Mouse (Mus musculus) heart, adult 2 months (tissue): ENCODE data around the gene Zfp423. TPM values are rescaled to one million over a fixed set of nuclear protein-coding genes. Genes with fewer than 3 reads are reported as not detected.
A peak's percentile ranks its signal among the peaks of the same experiment; 100 is the strongest.

Source experiments
- DNase-seq, 2 experiments: peaks; one replicate each; pipeline ENCODE4 v3.0.0; 2021
- H3K27ac ChIP-seq: fragments of 200-600 bp; 2 replicates; pipeline ENCODE4 v1.8.1; 2022
- H3K27me3 ChIP-seq: fragments of 200-500 bp; 2 replicates; pipeline ENCODE4 v1.6.1; 2012; ENCODE audit warnings: mild to moderate bottlenecking, low read length, inconsistent platforms, mixed read lengths; ENCODE audit not compliant: control insufficient read depth, insufficient read depth
- H3K36me3 ChIP-seq: fragments of 200-500 bp; 2 replicates; pipeline ENCODE4 v1.6.1; 2012; ENCODE audit warnings: low read length, inconsistent platforms; ENCODE audit not compliant: control insufficient read depth, insufficient read depth
- H3K4me1 ChIP-seq: fragments of 200-500 bp; 2 replicates; pipeline ENCODE4 v1.6.1; 2011; ENCODE audit warnings: low read length; ENCODE audit not compliant: control insufficient read depth, insufficient read depth
- H3K4me3 ChIP-seq: fragments of 200-600 bp; 2 replicates; pipeline ENCODE4 v1.8.1; 2022
- H3K79me2 ChIP-seq: fragments of 200-500 bp; replicated peaks from 2 replicates; pipeline ENCODE4 v1.6.1; 2012; ENCODE audit warnings: mild to moderate bottlenecking, inconsistent platforms, low read length, moderate library complexity, mixed read lengths; ENCODE audit not compliant: control insufficient read depth, insufficient read depth
- H3K9ac ChIP-seq: fragments of 200-500 bp; 2 replicates; pipeline ENCODE4 v1.6.1; 2012; ENCODE audit warnings: low read depth, mild to moderate bottlenecking, control low read depth, inconsistent platforms, low read length, mixed read lengths
- CTCF ChIP-seq: fragments of 200-600 bp; IDR thresholded peaks from 2 replicates; pipeline ENCODE4 v1.8.1; 2022; ENCODE audit warnings: antibody characterized with exemption, mild to moderate bottlenecking, moderate library complexity
- EP300 ChIP-seq: fragments of 200-500 bp; IDR thresholded peaks from 2 replicates; pipeline ENCODE4 v1.6.1; 2011; ENCODE audit warnings: low read depth, low read length, control low read depth; ENCODE audit not compliant: insufficient read depth
- POLR2A ChIP-seq: fragments of 200-500 bp; IDR thresholded peaks from 2 replicates; pipeline ENCODE4 v1.6.1; 2011; ENCODE audit warnings: mild to moderate bottlenecking, low read depth, low read length, control low read depth; ENCODE audit not compliant: insufficient read depth
- WGBS: fragments of 180-500 bp; shearing (Covaris S2); methylation state at CpG from one replicate; pipeline ENCODE4 v1.1.7; 2018; 5-methylcytosine and 5-hydroxymethylcytosine counted together
- intact Hi-C: fragments of 180-260 bp; cut with DNase I; formaldehyde crosslinking; loops from one replicate; pipeline ENCODE4 v1.15.1; 2025
- polyA plus RNA-seq: library from polyadenylated mRNA; depleted of rRNA; stranded (reverse); fragments of >200 nt; gene quantifications from 2 replicates; pipeline ENCODE4 v1.2.3, GENCODE M21; 2012
- total RNA-seq, 2 experiments: library from RNA; stranded (reverse); gene quantifications; 2 replicates each; pipeline ENCODE4 v1.2.3; 2021

Zfp423 gene
- total and polyA plus RNA-seq, 3 experiments: 4.3 to 5.3 (median 4.8) TPM

GRCm38 (mm10) chr8:87702051-87702521 is 257.3 kb downstream of the Zfp423 start:
- Histone ChIP-seq H3K9ac (no peak overlapping the region), H3K36me3 (no peaks in the 10 kb centered on the region), H3K27me3 (no peaks in the 10 kb centered on the region), H3K4me1 (peaks cover 4% of the 10 kb centered on the region), H3K79me2 (no peaks in the 10 kb centered on the region), H3K27ac (no peak overlapping the region), H3K4me3 (no peak overlapping the region)
- WGBS: 51% methylated on average over 8 of the region's 8 CpGs
- intact Hi-C loops: no loop called here
- no peak for TF ChIP-seq EP300
- peak; percentile 32 to 48 for DNase-seq

GRCm38 (mm10) chr8:87701583-87701982 is 257.8 kb downstream of the Zfp423 start:
- TF ChIP-seq EP300: no peak
- TF ChIP-seq POLR2A: no peak
- TF ChIP-seq CTCF: no peak
- Histone ChIP-seq H3K4me1 (peaks cover 4% of the 10 kb centered on the region), H3K27ac (no peak overlapping the region), H3K36me3 (no peaks in the 10 kb centered on the region), H3K79me2 (no peaks in the 10 kb centered on the region), H3K9ac (no peak overlapping the region), H3K4me3 (no peak overlapping the region), H3K27me3 (no peaks in the 10 kb centered on the region)
- intact Hi-C loops: no loop called here
- DNase-seq: no peak
- WGBS: 55% methylated on average over 4 of the region's 4 CpGs

GRCm38 (mm10) chr8:87700321-87700720 is 259.1 kb downstream of the Zfp423 start:
- TF ChIP-seq CTCF (no peak), POLR2A (no peak), EP300 (no peak)
- no peak overlapping the region for H3K4me3 ChIP-seq
- H3K27ac ChIP-seq: no peak overlapping the region
- WGBS: 46% methylated on average over 12 of the region's 12 CpGs
- DNase-seq: peak in 1 of 2 experiments; percentile 28
- H3K9ac ChIP-seq: no peak overlapping the region
- peaks cover 4% of the 10 kb centered on the region for H3K4me1 ChIP-seq
- no peaks in the 10 kb centered on the region for H3K36me3 ChIP-seq
- no peaks in the 10 kb centered on the region for H3K27me3 ChIP-seq
- intact Hi-C loops: no loop called here
- no peaks in the 10 kb centered on the region for H3K79me2 ChIP-seq

- Histone ChIP-seq H3K36me3 (no peaks in the 10 kb centered on the region), H3K9ac (no peak overlapping the region), H3K4me1 (peaks cover 5% of the 10 kb centered on the region), H3K79me2 (no peaks in the 10 kb centered on the region), H3K27ac (no peak overlapping the region), H3K4me3 (no peak overlapping the region), H3K27me3 (no peaks in the 10 kb centered on the region)
- TF ChIP-seq EP300 (no peak), CTCF (no peak)
- intact Hi-C loops: no loop called here
- no peak for DNase-seq
- WGBS: 68% methylated on average over 9 of the region's 9 CpGs
These were observed 262.3 kb downstream of the Zfp423 start for GRCm38 (mm10) chr8:87697127-87697526.

- 60% methylated on average over 4 of the region's 4 CpGs for WGBS
- intact Hi-C loops: no loop called here
- H3K4me3 ChIP-seq: no peak overlapping the region
- no peak overlapping the region for H3K27ac ChIP-seq
- peaks cover 2% of the 10 kb centered on the region; the same call in 1 of the 2 replicates for H3K4me1 ChIP-seq
- H3K79me2 ChIP-seq: no peaks in the 10 kb centered on the region
- no peaks in the 10 kb centered on the region for H3K36me3 ChIP-seq
- H3K9ac ChIP-seq: no peak overlapping the region
- no peak for TF ChIP-seq POLR2A
- no peak for TF ChIP-seq EP300
- TF ChIP-seq CTCF: no peak
- no peak for DNase-seq
- no peaks in the 10 kb centered on the region for H3K27me3 ChIP-seq
These were observed 265.7 kb downstream of the Zfp423 start for GRCm38 (mm10) chr8:87693741-87694140.

GRCm38 (mm10) chr8:87690100-87691095 is 269.0 kb downstream of the Zfp423 start:
- no peaks in the 10 kb centered on the region for H3K79me2 ChIP-seq
- H3K4me1 ChIP-seq: peaks cover 2% of the 10 kb centered on the region; the same call in 1 of the 2 replicates
- H3K36me3 ChIP-seq: no peaks in the 10 kb centered on the region
- intact Hi-C loops: no loop called here
- H3K9ac ChIP-seq: no peak overlapping the region
- H3K4me3 ChIP-seq: no peak overlapping the region
- 35% methylated on average over 28 of the region's 28 CpGs for WGBS
- H3K27me3 ChIP-seq: no peaks in the 10 kb centered on the region
- H3K27ac ChIP-seq: no peak overlapping the region
- DNase-seq: no peak
- TF ChIP-seq POLR2A (no peak), CTCF (no peak), EP300 (no peak)
